Mouse (Mus musculus) CD8-positive naive resting alpha-beta T cell, adult 57 days (primary cell): ENCODE results near the gene Gm10645. TPM values are rescaled to one million over a fixed set of nuclear protein-coding genes. Genes with fewer than 3 reads are reported as not detected.

Experiments
- total RNA-seq: library from RNA; stranded (reverse); gene quantifications from one replicate; pipeline ENCODE4 v1.2.4, GENCODE M21; 2023

Gm10645 gene
- not detected for total RNA-seq

GRCm38 (mm10) chr8:83165931-83166867 lies at the start of gene Gm10645:
Gene Gm10645, minus strand, starts transcription at chr8:83166170.

GRCm38 (mm10) chr8:83165235-83165930 lies 587 bp downstream of the Gm10645 start, which contains the start of gene Tbc1d9:
Gene Tbc1d9, plus strand, starts transcription at chr8:83165352.

Other genes with a start within 250 kb of the Gm10645 start
- 2.0 TPM for gene Tbc1d9, start 818 bp downstream of the Gm10645 start, total RNA-seq
- not detected for gene Ucp1, start 124.2 kb upstream of the Gm10645 start, total RNA-seq
- gene Elmod2, start 166.3 kb upstream of the Gm10645 start, total RNA-seq, result 11.5 TPM
- gene Mgat4d, start 182.3 kb upstream of the Gm10645 start, total RNA-seq, result not detected
- not detected for gene Clgn, start 223.7 kb upstream of the Gm10645 start, total RNA-seq